Mouse (Mus musculus) intestine, postnatal 0 days (tissue): Measurements from ENCODE around the gene Gm44511. TPM values are rescaled to one million over a fixed set of nuclear protein-coding genes. Genes with fewer than 3 reads are reported as not detected.

Experiments used
- ATAC-seq: fragments of 200-750 bp; cut with Nextera tagmentation; 2 replicates; pipeline ENCODE4 v1.8.0; 2017; ENCODE audit warnings: mild to moderate bottlenecking, moderate TSS enrichment, moderate library complexity
- H3K27ac ChIP-seq: fragments of 300-500 bp; sonication (generic); 2 replicates; pipeline ENCODE4 v1.5.1; 2014; ENCODE audit warnings: mild to moderate bottlenecking, low read depth, low read length, moderate library complexity
- H3K27me3 ChIP-seq: fragments of 300-500 bp; sonication (generic); replicated peaks from 2 replicates; pipeline ENCODE4 v1.6.1; 2014; ENCODE audit warnings: low read length, mixed read lengths; ENCODE audit not compliant: control insufficient read depth, insufficient read depth
- H3K36me3 ChIP-seq: fragments of 300-500 bp; sonication (generic); 2 replicates; pipeline ENCODE4 v1.6.1; 2014; ENCODE audit warnings: mild to moderate bottlenecking, moderate library complexity; ENCODE audit not compliant: control insufficient read depth, insufficient read depth
- H3K4me1 ChIP-seq: fragments of 300-500 bp; sonication (generic); replicated peaks from 2 replicates; pipeline ENCODE4 v1.6.1; 2014; ENCODE audit warnings: antibody characterized with exemption, low read length, mixed read lengths; ENCODE audit not compliant: control insufficient read depth, insufficient read depth
- H3K4me2 ChIP-seq: fragments of 300-500 bp; sonication (generic); replicated peaks from 2 replicates; pipeline ENCODE4 v1.6.1; 2014; ENCODE audit warnings: low read depth, mild to moderate bottlenecking, moderate library complexity
- H3K4me3 ChIP-seq: fragments of 300-500 bp; sonication (generic); 2 replicates; pipeline ENCODE4 v1.5.1; 2014; ENCODE audit warnings: low read depth, low read length
- H3K9ac ChIP-seq: fragments of 300-500 bp; sonication (generic); 2 replicates; pipeline ENCODE4 v1.6.1; 2014; ENCODE audit warnings: mild to moderate bottlenecking, low read depth, low read length
- H3K9me3 ChIP-seq: fragments of 300-500 bp; sonication (generic); 2 replicates; pipeline ENCODE4 v1.6.1; 2016; ENCODE audit warnings: mixed run types; ENCODE audit not compliant: control insufficient read depth
- CTCF ChIP-seq: sonication (generic); IDR thresholded peaks from 2 replicates; pipeline ENCODE4 v1.5.1; 2016; ENCODE audit warnings: low read depth, mild to moderate bottlenecking, control low read depth, antibody characterized with exemption, moderate library complexity
- WGBS: fragments of 180-500 bp; shearing (Covaris S2); extraction: QIAGEN DNeasy Blood & Tissue Kit; methylation state at CpG from one replicate; pipeline ENCODE4 v1.1.7; 2014; 5-methylcytosine and 5-hydroxymethylcytosine counted together
- polyA plus RNA-seq: library from polyadenylated mRNA; unstranded; fragments of >200 nt; fragmentation: Nextera tagmentation; extraction: Ambion mirVana; gene quantifications from 2 replicates; pipeline ENCODE4 v1.2.1, GENCODE M21; 2015

Gene Gm44511
- polyA plus RNA-seq, 1 experiment from 2014 or later, result not detected

DNA sequence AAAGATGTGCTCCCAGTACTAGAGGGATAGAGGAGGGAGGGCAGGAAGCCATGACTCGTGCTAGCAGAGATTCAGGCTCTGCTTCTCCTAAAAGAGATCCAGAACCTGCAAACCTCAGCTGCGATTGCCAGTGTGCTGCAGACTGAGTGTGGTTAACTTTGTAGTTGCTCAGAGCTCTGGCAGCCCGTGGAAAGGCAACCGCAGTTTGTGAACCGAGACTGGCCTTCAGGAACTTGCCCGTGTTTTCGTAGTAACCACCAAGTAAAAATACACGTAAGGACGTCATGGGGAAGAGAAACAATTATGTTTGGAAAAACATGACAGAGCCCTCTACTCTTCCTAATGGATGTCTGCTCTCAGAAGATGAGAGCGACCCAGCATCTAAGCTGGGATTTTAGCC lies 6.9 kb upstream of the Gm44511 start:
- no peaks in the 10 kb centered on the region for H3K9me3 ChIP-seq
- no peaks in the 10 kb centered on the region for H3K36me3 ChIP-seq
- no peak for ATAC-seq
- no peak overlapping the region for H3K9ac ChIP-seq
- H3K4me3 ChIP-seq, result no peak overlapping the region
- TF ChIP-seq CTCF, result no peak
- H3K4me1 ChIP-seq, result no peaks in the 10 kb centered on the region
- H3K4me2 ChIP-seq, result no peak overlapping the region
- WGBS, result 85% methylated on average over 10 of the region's 10 CpGs
- no peaks in the 10 kb centered on the region for H3K27me3 ChIP-seq
- no peak overlapping the region for H3K27ac ChIP-seq

DNA sequence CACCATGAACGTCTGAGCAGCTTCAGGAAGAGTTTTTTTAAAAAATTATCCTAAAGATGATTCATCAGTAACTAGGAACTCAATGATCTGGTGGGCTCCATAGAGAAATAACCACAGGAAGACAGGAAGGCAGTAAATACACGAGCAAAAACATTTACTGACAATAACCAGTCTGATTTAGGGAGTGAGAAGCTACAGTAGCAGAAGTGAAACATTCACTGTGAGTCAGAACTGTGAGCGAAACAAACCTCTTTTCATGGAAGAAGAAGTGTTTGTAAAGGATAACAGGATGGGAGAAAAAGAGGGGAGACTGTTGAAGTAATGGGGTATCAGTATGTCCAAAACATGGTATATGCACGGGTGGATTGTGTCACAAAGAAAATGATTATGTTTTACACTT lies 3.7 kb upstream of the Gm44511 start:
- Histone ChIP-seq H3K4me2 (no peak overlapping the region), H3K4me1 (no peaks in the 10 kb centered on the region), H3K36me3 (no peaks in the 10 kb centered on the region), H3K9ac (no peak overlapping the region), H3K27ac (no peak overlapping the region), H3K4me3 (no peak overlapping the region), H3K27me3 (no peaks in the 10 kb centered on the region), H3K9me3 (no peaks in the 10 kb centered on the region)
- 65% methylated on average over 4 of the region's 4 CpGs for WGBS
- no peak for TF ChIP-seq CTCF
- no peak for ATAC-seq

DNA sequence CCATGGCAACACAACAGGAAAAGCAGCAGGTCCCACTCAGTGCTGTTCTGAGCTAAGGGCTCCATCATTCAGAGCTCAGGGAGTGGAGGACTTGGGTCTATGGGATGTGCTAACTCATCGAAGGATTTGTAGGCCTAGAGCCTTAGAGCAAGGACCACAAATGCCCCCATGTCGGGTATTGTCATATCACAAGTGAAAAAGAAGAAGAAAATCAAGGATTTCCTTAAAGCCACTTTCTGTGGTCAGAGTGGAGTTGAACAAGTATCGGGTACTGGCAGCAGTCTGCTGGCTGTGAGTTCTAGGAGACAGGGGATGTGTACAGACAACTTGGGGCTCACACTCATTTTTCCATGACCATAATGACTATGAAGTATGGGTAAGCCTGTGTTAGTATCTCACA lies 666 bp upstream of the Gm44511 start:
- TF ChIP-seq CTCF, result no peak
- no peak for ATAC-seq
- no peaks in the 10 kb centered on the region for H3K9me3 ChIP-seq
- WGBS, result 82% methylated on average over 3 of the region's 3 CpGs
- H3K27ac ChIP-seq, result no peak overlapping the region
- H3K9ac ChIP-seq, result no peak overlapping the region
- no peaks in the 10 kb centered on the region for H3K27me3 ChIP-seq
- H3K4me1 ChIP-seq, result no peaks in the 10 kb centered on the region
- no peak overlapping the region for H3K4me3 ChIP-seq
- no peak overlapping the region for H3K4me2 ChIP-seq
- H3K36me3 ChIP-seq, result no peaks in the 10 kb centered on the region

DNA sequence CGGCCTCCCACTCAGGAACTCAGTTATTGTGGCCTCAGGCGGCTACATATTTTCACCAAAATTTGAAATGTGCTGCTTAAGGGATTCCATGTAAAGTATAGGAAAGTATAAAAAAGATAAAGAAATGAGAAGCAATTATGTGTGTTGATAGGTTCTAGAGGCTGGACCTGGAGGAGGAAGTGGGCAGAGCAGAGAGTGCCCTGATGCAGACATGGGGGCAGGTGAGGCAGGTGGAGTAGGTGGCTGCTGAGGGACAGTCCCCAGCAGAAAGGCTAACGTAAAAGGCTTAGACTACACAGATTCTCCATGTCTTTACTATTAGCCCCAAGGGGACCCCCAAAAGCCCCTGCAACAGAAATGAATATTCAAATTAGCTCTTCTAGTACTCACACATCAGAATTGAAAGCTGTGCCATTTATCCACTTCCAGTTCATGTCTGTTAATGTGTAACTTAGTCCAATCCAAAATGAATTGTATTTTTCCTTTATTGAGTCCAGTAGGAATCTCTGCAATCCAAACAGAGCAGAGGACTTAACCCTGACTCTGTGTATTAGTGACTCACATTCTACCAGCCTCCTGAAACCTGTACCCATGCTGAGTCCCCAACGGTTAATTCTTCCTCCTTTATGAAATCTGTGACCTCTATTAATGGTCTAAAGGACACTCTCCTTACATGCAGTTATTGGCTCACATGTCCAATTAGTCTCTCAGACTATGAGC lies 7.9 kb downstream of the Gm44511 start:
- Histone ChIP-seq H3K4me2 (no peak overlapping the region), H3K4me1 (no peaks in the 10 kb centered on the region), H3K9me3 (no peaks in the 10 kb centered on the region), H3K4me3 (no peak overlapping the region), H3K9ac (no peak overlapping the region), H3K36me3 (no peaks in the 10 kb centered on the region), H3K27ac (no peak overlapping the region), H3K27me3 (no peaks in the 10 kb centered on the region)
- 67% methylated on average over 4 of the region's 4 CpGs for WGBS
- no peak for TF ChIP-seq CTCF
- ATAC-seq, result 0 out of 2 replicates have a peak, but pooled peaks have one; percentile 43

DNA sequence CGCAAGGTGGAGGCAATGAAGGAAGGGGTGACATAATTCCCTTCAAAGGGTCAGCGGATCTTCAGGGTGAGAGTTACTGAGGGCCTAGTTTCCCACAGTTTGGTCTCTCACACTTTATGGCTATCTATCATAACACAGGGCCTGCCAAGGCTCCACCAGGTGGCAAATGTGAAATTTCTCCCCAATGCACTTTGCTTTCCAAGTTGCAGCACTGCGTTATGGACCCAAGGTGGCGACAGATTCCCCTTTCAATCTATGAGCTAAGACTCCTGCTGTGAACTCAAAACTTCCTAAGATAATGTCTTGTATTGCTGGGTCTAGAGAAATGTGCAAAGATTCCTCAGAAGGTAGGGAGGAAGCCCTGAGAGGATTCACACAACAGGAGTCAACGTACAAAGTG lies 17.6 kb downstream of the Gm44511 start:
- H3K36me3 ChIP-seq, result no peaks in the 10 kb centered on the region
- no peaks in the 10 kb centered on the region for H3K27me3 ChIP-seq
- peak; percentile 52 for ATAC-seq
- no peaks in the 10 kb centered on the region for H3K9me3 ChIP-seq
- no peak overlapping the region for H3K4me2 ChIP-seq
- H3K27ac ChIP-seq, result no peak overlapping the region
- WGBS, result 87% methylated on average over 5 of the region's 5 CpGs
- no peak overlapping the region for H3K4me3 ChIP-seq
- no peak overlapping the region for H3K9ac ChIP-seq
- H3K4me1 ChIP-seq, result no peaks in the 10 kb centered on the region
- TF ChIP-seq CTCF, result peak; percentile 83

DNA sequence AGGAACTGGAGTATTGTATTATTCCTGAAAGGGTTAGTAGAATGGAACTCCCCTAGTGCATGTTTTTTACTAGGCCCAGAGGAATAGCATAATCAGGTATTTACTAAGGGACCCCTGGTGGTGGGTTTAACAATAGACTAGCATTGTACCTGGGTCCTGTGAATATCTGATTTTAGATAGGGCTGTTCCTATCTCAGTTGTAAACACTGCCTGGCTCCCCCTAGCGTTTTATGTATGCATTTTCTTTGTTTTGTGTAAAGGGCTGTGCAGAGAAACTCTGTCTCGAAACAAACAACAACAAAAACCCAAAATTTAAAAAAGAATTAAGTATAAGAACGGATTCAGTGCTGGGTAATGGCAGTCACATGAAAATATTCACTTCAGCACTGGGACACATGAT lies 19.1 kb downstream of the Gm44511 start:
- no peaks in the 10 kb centered on the region for H3K4me1 ChIP-seq
- no peaks in the 10 kb centered on the region for H3K36me3 ChIP-seq
- no peak overlapping the region for H3K4me2 ChIP-seq
- no peak overlapping the region for H3K9ac ChIP-seq
- no peak for ATAC-seq
- TF ChIP-seq CTCF, result peak; percentile 54
- no peaks in the 10 kb centered on the region for H3K27me3 ChIP-seq
- H3K9me3 ChIP-seq, result no peaks in the 10 kb centered on the region
- no peak overlapping the region for H3K27ac ChIP-seq
- H3K4me3 ChIP-seq, result no peak overlapping the region
- 72% methylated on average over 3 of the region's 3 CpGs for WGBS
